Comparison of ENCODE assay signal across 8 mouse cellular contexts in the genomic region with DNA sequence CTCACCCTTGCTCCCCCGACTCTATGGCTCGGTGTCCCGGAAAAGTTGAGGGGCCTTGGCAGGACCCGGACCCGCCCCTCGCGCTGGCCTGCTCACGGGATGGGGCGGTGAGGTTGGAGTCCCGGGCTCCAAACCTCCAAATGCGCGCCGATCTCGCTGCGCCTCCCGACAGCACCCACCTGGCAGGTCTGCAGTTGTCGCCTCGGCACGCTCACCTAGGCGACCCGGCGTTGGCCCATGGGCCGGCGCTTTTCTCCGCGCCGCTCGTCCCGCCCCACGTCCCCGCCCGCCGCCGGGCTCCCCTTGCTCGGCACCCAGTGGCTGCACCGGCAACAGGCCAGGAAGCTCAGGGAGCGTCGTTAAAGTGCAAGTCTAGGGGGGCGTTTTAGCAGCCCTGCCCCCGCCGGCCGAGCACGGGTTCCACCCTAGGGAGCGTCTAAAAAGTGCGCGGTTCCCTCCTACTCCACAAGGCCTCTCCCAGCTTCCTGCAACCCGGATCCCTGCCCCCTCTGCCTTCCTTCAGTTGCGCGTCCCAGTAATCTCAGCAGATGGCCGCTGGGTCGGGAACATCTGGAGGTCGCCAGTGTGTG. TPM values are rescaled to one million over a fixed set of nuclear protein-coding genes. Genes with fewer than 3 reads are reported as not detected.
A peak's percentile ranks its signal among the peaks of the same experiment; 100 is the strongest.
DNase-seq lines count a peak whose midpoint lies in the region; ATAC-seq and TF ChIP-seq lines count a peak whose summit lies in the region.

TSS of gene Tsku (minus strand) at position 266 of the 590 bp plus-strand sequence.

- H3K27me3 ChIP-seq in heart, embryonic 12.5 days (replicated peaks), result no peaks in the 10 kb centered on the region
- no peaks in the 10 kb centered on the region for H3K27me3 ChIP-seq in kidney, postnatal 0 days (ENCODE audit: insufficient read depth, low read length)
- H3K27me3 ChIP-seq in liver, embryonic 11.5 days (replicated peaks; ENCODE audit: control insufficient read depth, insufficient read depth, low read length), result peaks cover 39% of the 10 kb centered on the region
- H3K27me3 ChIP-seq in testis, adult 2 months (ENCODE audit: control insufficient read depth, insufficient read depth, low read length), result no peaks in the 10 kb centered on the region

- H3K27ac ChIP-seq in heart, embryonic 12.5 days (ENCODE audit: poor library complexity, severe bottlenecking), result peak within 1 kb of the TSS; percentile 76
- peak within 1 kb of the TSS; percentile 72 for H3K27ac ChIP-seq in kidney, postnatal 0 days
- H3K27ac ChIP-seq in liver, embryonic 11.5 days (ENCODE audit: low read depth, low read length), result peak within 1 kb of the TSS; percentile 59; the same call in 1 of the 2 replicates
- peak within 1 kb of the TSS; percentile 47 for H3K27ac ChIP-seq in testis, adult 2 months (ENCODE audit: control insufficient read depth, insufficient read depth, low read depth, low read length)

- H3K36me3 ChIP-seq in heart, embryonic 12.5 days, result no peaks in the 10 kb centered on the region
- H3K36me3 ChIP-seq in kidney, postnatal 0 days (ENCODE audit: insufficient read depth, low read length), result no peaks in the 10 kb centered on the region
- H3K36me3 ChIP-seq in liver, embryonic 11.5 days (ENCODE audit: control insufficient read depth, insufficient read depth, low read length), result no peaks in the 10 kb centered on the region
- H3K36me3 ChIP-seq in testis, adult 2 months (ENCODE audit: control insufficient read depth, insufficient read depth, low read length), result no peaks in the 10 kb centered on the region

- H3K4me1 ChIP-seq in heart, embryonic 12.5 days (replicated peaks), result peaks cover 31% of the 10 kb centered on the region
- H3K4me1 ChIP-seq in kidney, postnatal 0 days (replicated peaks; ENCODE audit: insufficient read depth, low read length), result peaks cover 14% of the 10 kb centered on the region; the same call in 1 of the 2 replicates
- H3K4me1 ChIP-seq in liver, embryonic 11.5 days (replicated peaks; ENCODE audit: control insufficient read depth, insufficient read depth, low read length), result no peaks in the 10 kb centered on the region; the same call in none of the 2 replicates
- peaks cover 12% of the 10 kb centered on the region for H3K4me1 ChIP-seq in testis, adult 2 months (ENCODE audit: control insufficient read depth, insufficient read depth, low read length)

- TF ChIP-seq POLR2A in testis, adult 2 months (IDR thresholded peaks at IDR 0.05; ENCODE audit: control insufficient read depth, low read depth, low read length), result no peak

- peak; percentile 21 for TF ChIP-seq CTCF in kidney, postnatal 0 days (IDR thresholded peaks at IDR 0.05; ENCODE audit: low read depth)
- no peak for TF ChIP-seq CTCF in testis, adult 2 months (IDR thresholded peaks at IDR 0.05; ENCODE audit: control insufficient read depth, insufficient read depth, insufficient replicate concordance, low read depth, low read length)

- peak within 1 kb of the TSS; percentile 82 for H3K4me3 ChIP-seq in heart, embryonic 12.5 days
- H3K4me3 ChIP-seq in kidney, postnatal 0 days (replicated peaks; ENCODE audit: low read depth, low read length), result peak within 1 kb of the TSS; percentile 70
- H3K4me3 ChIP-seq in liver, embryonic 11.5 days (ENCODE audit: low read depth, low read length), result peak within 1 kb of the TSS; percentile 66
- H3K4me3 ChIP-seq in testis, adult 2 months (ENCODE audit: control insufficient read depth, low read depth, low read length), result peak within 1 kb of the TSS; percentile 67

- peak; percentile 89 for ATAC-seq in heart, embryonic 12.5 days (ENCODE audit: insufficient number of reproducible peaks, low FRiP score)
- ATAC-seq in kidney, postnatal 0 days (replicated peaks; ENCODE audit: low FRiP score, low read depth), result peak; percentile 95
- ATAC-seq in liver, embryonic 11.5 days (replicated peaks; ENCODE audit: low FRiP score), result peak; percentile 78

- under 1% methylated on average over 52 of the region's 52 CpGs for WGBS in heart, embryonic 12.5 days
- under 1% methylated on average over 50 of the region's 52 CpGs for WGBS in kidney, postnatal 0 days
- WGBS in liver, embryonic 11.5 days, result under 1% methylated on average over 52 of the region's 52 CpGs

- DNase-seq in B cell, adult 2 months, result peak; percentile 10 to 17
- DNase-seq in brain, adult 2 months (ENCODE audit: low read depth, low spot score), result peak; percentile 88
- DNase-seq in fibroblast of lung, adult 2 months (ENCODE audit: low read depth), result peak; percentile 88
- peak; percentile 99 for DNase-seq in kidney, postnatal 0 days (ENCODE audit: low spot score)
- DNase-seq in liver, embryonic 11.5 days (ENCODE audit: low spot score), result peak; percentile 87
- DNase-seq in neural tube, embryonic 10.5 days (ENCODE audit: extremely low spot score, low spot score), result peak; percentile 96

- H3K9ac ChIP-seq in heart, embryonic 12.5 days, result peak within 1 kb of the TSS; percentile 83
- peak within 1 kb of the TSS; percentile 64 for H3K9ac ChIP-seq in kidney, postnatal 0 days (ENCODE audit: low read depth, low read length)
- peak within 1 kb of the TSS; percentile 60 for H3K9ac ChIP-seq in liver, embryonic 11.5 days (ENCODE audit: low read depth, low read length)

- H3K9me3 ChIP-seq in heart, embryonic 12.5 days (replicated peaks), result peaks cover 4% of the 10 kb centered on the region; the same call in 1 of the 2 replicates
- H3K9me3 ChIP-seq in kidney, postnatal 0 days (replicated peaks; ENCODE audit: low read length), result no peaks in the 10 kb centered on the region
- H3K9me3 ChIP-seq in liver, embryonic 11.5 days (ENCODE audit: control insufficient read depth, low read length), result no peaks in the 10 kb centered on the region

- peak within 1 kb of the TSS; percentile 86 for H3K4me2 ChIP-seq in heart, embryonic 12.5 days
- H3K4me2 ChIP-seq in kidney, postnatal 0 days (ENCODE audit: low read length), result peak within 1 kb of the TSS; percentile 86
- peak within 1 kb of the TSS; percentile 85 for H3K4me2 ChIP-seq in liver, embryonic 11.5 days

RNA-seq across cellular contexts. Expression of gene Tsku, which starts in this region (rescaled TPM):
- 6.3 and 7.0 TPM in 2 replicates for polyA plus RNA-seq in heart, embryonic 12.5 days (2016; fragmentation: Nextera tagmentation; extraction: Ambion mirVana)
- polyA plus RNA-seq in kidney, postnatal 0 days (2015; fragmentation: Nextera tagmentation; extraction: Ambion mirVana), result 7.1 and 8.3 TPM in 2 replicates
- 4.3 and 4.8 TPM in 2 replicates for polyA plus RNA-seq in liver, embryonic 11.5 days (2014; fragmentation: Nextera tagmentation; extraction: Ambion mirVana)
- polyA plus RNA-seq in testis, adult 2 months (2012; rRNA removed), result 5.1 and 5.6 TPM in 2 replicates

Comparison
In these comparisons a context has a peak if more than half of its experiments do, and no peak if none do; other contexts are left out.
1. Peak in every context shown above with its lines: DNase-seq, ATAC-seq, H3K4me3 ChIP-seq and H3K27ac ChIP-seq.
2. DNase-seq: peak in every context shown above with its lines; median percentile 99 in kidney, postnatal 0 days; 96 in neural tube, embryonic 10.5 days; 88 in brain, adult 2 months; 88 in fibroblast of lung, adult 2 months; 87 in liver, embryonic 11.5 days; 14 in B cell, adult 2 months.